Mouse (Mus musculus) megakaryocyte, embryonic 14.5 days (primary cell): Measurements from ENCODE around the gene Col13a1.

ENCODE experiments used
- FLI1 ChIP-seq: IDR thresholded peaks from 2 replicates; pipeline ENCODE4 v1.6.1; 2012; ENCODE audit warnings: low read length, inconsistent platforms, mixed read lengths
- GATA1 ChIP-seq: IDR thresholded peaks from 3 replicates; pipeline ENCODE4 v1.6.1; 2012; ENCODE audit warnings: mixed read lengths, low read length, inconsistent platforms, borderline replicate concordance

DNA sequence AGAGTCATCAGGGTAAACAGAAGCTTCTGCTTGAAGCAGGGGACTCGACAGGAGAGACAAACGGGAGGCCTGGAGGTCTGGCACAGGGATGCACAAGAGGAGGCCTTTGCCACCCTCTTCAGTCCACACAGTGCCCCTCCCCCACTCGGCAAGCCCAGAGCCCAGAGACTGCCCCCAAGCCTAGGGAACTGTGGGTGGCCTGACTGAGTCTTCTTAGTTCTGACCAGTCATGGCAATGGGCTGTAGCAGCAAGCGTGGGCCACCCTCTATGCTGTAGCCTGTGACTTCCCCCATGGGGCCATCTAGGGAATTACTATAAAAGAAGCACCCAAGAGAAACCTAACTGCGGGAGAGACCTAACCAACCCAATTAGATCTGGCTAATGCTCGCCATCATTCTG is 1.9 kb downstream of the Col13a1 start:
- TF ChIP-seq GATA1 (no peak), FLI1 (no peak)
